Mouse (Mus musculus): Measurements from ENCODE around the gene Mcfd2. TPM values are rescaled to one million over a fixed set of nuclear protein-coding genes. Genes with fewer than 3 reads are reported as not detected.

The Mcfd2 gene
- 69.7 and 83.5 TPM in 2 replicates for polyA plus RNA-seq (2014; fragmentation: Nextera tagmentation; extraction: Ambion mirVana)

- peaks cover 10% of the 10 kb centered on the region; the same call in 1 of the 2 replicates for H3K36me3 ChIP-seq (ENCODE audit: control insufficient read depth, insufficient read depth, low read length)
- H3K27me3 ChIP-seq (ENCODE audit: control insufficient read depth, insufficient read depth, low read length), result no peaks in the 10 kb centered on the region
- peak within 1 kb of the TSS; percentile 92 for H3K4me3 ChIP-seq (ENCODE audit: low read depth, low read length)
- ATAC-seq (replicated peaks; ENCODE audit: insufficient number of reproducible peaks, low FRiP score, low TSS enrichment), result peak; percentile 96
- H3K4me1 ChIP-seq (ENCODE audit: control insufficient read depth, insufficient read depth, low read length), result peaks cover 7% of the 10 kb centered on the region; the same call in 1 of the 2 replicates
- peak within 1 kb of the TSS; percentile 95 for H3K9ac ChIP-seq (ENCODE audit: low read depth, low read length)
- WGBS (ENCODE audit: insufficient replicate concordance), result under 1% methylated on average over 39 of the region's 41 CpGs
- H3K9me3 ChIP-seq (replicated peaks; ENCODE audit: control insufficient read depth, low read length), result no peaks in the 10 kb centered on the region; the same call in 1 of the 2 replicates
- H3K4me2 ChIP-seq, result peak within 1 kb of the TSS; percentile 89
- peak within 1 kb of the TSS; percentile 70 for H3K27ac ChIP-seq (ENCODE audit: low read depth, low read length)
Observed at GRCm38 (mm10) chr17:87265792-87266186, at the start of gene Mcfd2. Mcfd2 (minus strand) TSS chr17:87265935.

- WGBS (ENCODE audit: insufficient replicate concordance), result 7% methylated on average over 9 of the region's 9 CpGs
- peak; percentile 28; the same call in 1 of the 2 replicates for ATAC-seq (replicated peaks; ENCODE audit: insufficient number of reproducible peaks, low FRiP score, low TSS enrichment)
- no peak overlapping the region for H3K4me3 ChIP-seq (ENCODE audit: low read depth, low read length)
Observed at GRCm38 (mm10) chr17:87315021-87315531, 49.3 kb upstream of the Mcfd2 start.

GRCm38 (mm10) chr17:87314530-87314946, 48.8 kb upstream of the Mcfd2 start:
- ATAC-seq (replicated peaks; ENCODE audit: insufficient number of reproducible peaks, low FRiP score, low TSS enrichment), result peak; percentile 18; the same call in 1 of the 2 replicates
- H3K4me3 ChIP-seq (ENCODE audit: low read depth, low read length), result no peak overlapping the region
- H3K4me2 ChIP-seq, result no peak overlapping the region; the same call in 1 of the 2 replicates
- no peak overlapping the region for H3K27ac ChIP-seq (ENCODE audit: low read depth, low read length)
- no peaks in the 10 kb centered on the region; the same call in 1 of the 2 replicates for H3K27me3 ChIP-seq (ENCODE audit: control insufficient read depth, insufficient read depth, low read length)
- WGBS (ENCODE audit: insufficient replicate concordance), result 62% methylated on average over 5 of the region's 5 CpGs
- no peak overlapping the region for H3K9ac ChIP-seq (ENCODE audit: low read depth, low read length)
- no peaks in the 10 kb centered on the region for H3K9me3 ChIP-seq (replicated peaks; ENCODE audit: control insufficient read depth, low read length)
- H3K4me1 ChIP-seq (ENCODE audit: control insufficient read depth, insufficient read depth, low read length), result peaks cover 15% of the 10 kb centered on the region
- H3K36me3 ChIP-seq (ENCODE audit: control insufficient read depth, insufficient read depth, low read length), result no peaks in the 10 kb centered on the region

More at GRCm38 (mm10) chr17:87315021-87315531, 49.3 kb upstream of the Mcfd2 start:
- Histone ChIP-seq H3K4me1 (ENCODE audit: control insufficient read depth, insufficient read depth, low read length) (peaks cover 15% of the 10 kb centered on the region), H3K36me3 (ENCODE audit: control insufficient read depth, insufficient read depth, low read length) (no peaks in the 10 kb centered on the region), H3K27me3 (ENCODE audit: control insufficient read depth, insufficient read depth, low read length) (no peaks in the 10 kb centered on the region), H3K27ac (ENCODE audit: low read depth, low read length) (no peak overlapping the region), H3K9ac (ENCODE audit: low read depth, low read length) (no peak overlapping the region), H3K9me3 (replicated peaks; ENCODE audit: control insufficient read depth, low read length) (no peaks in the 10 kb centered on the region), H3K4me2 (peak overlapping the region; percentile 27; the same call in 1 of the 2 replicates)

GRCm38 (mm10) chr17:87314121-87314520, 48.4 kb upstream of the Mcfd2 start:
- no peak for ATAC-seq (replicated peaks; ENCODE audit: insufficient number of reproducible peaks, low FRiP score, low TSS enrichment)
- Histone ChIP-seq H3K9ac (ENCODE audit: low read depth, low read length) (no peak overlapping the region), H3K27me3 (ENCODE audit: control insufficient read depth, insufficient read depth, low read length) (no peaks in the 10 kb centered on the region; the same call in 1 of the 2 replicates), H3K27ac (ENCODE audit: low read depth, low read length) (no peak overlapping the region), H3K9me3 (replicated peaks; ENCODE audit: control insufficient read depth, low read length) (no peaks in the 10 kb centered on the region), H3K4me2 (no peak overlapping the region), H3K4me3 (ENCODE audit: low read depth, low read length) (no peak overlapping the region), H3K36me3 (ENCODE audit: control insufficient read depth, insufficient read depth, low read length) (no peaks in the 10 kb centered on the region), H3K4me1 (ENCODE audit: control insufficient read depth, insufficient read depth, low read length) (peaks cover 15% of the 10 kb centered on the region)
- 69% methylated on average over 8 of the region's 8 CpGs for WGBS (ENCODE audit: insufficient replicate concordance)

DNA sequence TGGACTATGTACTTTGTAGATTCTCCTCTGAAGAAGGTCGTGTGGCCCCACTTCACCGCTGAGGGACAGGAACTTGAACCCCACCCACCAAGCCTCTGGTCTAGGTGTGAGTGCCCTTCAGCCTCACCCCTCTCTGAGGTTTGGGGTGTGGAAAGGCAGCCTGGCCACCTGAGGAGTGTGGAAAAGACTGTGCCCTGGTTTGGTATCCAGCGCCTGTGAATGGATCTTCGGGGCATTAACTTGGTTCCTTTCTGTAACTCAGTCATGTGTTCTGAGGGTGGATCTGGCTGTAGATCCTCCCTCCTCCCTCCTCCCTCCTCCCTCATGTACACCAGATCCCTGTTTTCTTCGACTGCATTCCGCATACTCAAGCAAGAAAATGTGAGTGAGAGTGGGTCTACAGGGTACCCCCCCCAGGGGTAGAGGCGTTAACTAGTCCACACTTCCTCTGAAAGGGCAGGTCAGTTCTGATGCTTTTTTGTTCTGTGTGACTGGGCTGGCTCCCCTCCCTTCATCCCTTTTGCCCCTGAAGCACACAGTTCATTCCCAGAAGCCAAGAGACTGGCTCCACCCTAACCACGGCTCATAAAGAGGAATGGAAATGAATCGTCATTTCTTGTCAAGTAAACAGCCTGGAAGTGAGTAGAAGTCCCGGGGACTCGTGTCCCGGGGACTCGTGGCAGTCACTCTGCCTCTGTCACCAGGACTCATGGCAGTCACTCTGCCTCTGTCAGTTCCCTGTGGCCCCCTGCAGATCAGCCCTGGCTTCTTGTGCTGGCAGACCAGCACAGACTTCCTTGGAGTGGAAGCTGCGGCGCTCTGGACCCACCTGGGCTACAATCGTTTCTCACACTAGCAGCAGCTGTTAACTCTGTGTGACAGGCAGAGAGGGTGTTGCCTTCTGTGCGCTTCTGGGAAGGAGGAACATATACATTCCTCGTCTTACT, 47.5 kb upstream of the Mcfd2 start:
- 38% methylated on average over 18 of the region's 18 CpGs for WGBS (ENCODE audit: insufficient replicate concordance)
- no peaks in the 10 kb centered on the region for H3K9me3 ChIP-seq (replicated peaks; ENCODE audit: control insufficient read depth, low read length)
- ATAC-seq (replicated peaks; ENCODE audit: insufficient number of reproducible peaks, low FRiP score, low TSS enrichment), result no peak
- H3K4me1 ChIP-seq (ENCODE audit: control insufficient read depth, insufficient read depth, low read length), result peaks cover 15% of the 10 kb centered on the region
- no peak overlapping the region; the same call in none of the 2 replicates for H3K4me2 ChIP-seq
- H3K27me3 ChIP-seq (ENCODE audit: control insufficient read depth, insufficient read depth, low read length), result no peaks in the 10 kb centered on the region; the same call in 1 of the 2 replicates
- H3K9ac ChIP-seq (ENCODE audit: low read depth, low read length), result no peak overlapping the region
- H3K4me3 ChIP-seq (ENCODE audit: low read depth, low read length), result no peak overlapping the region
- H3K27ac ChIP-seq (ENCODE audit: low read depth, low read length), result no peak overlapping the region
- no peaks in the 10 kb centered on the region for H3K36me3 ChIP-seq (ENCODE audit: control insufficient read depth, insufficient read depth, low read length)

GRCm38 (mm10) chr17:87312351-87312750, 46.6 kb upstream of the Mcfd2 start:
- 0 out of 2 replicates have a peak overlapping the region, but pooled peaks have one; percentile 28 for H3K9ac ChIP-seq (ENCODE audit: low read depth, low read length)
- no peak for ATAC-seq (replicated peaks; ENCODE audit: insufficient number of reproducible peaks, low FRiP score, low TSS enrichment)
- peaks cover 15% of the 10 kb centered on the region for H3K4me1 ChIP-seq (ENCODE audit: control insufficient read depth, insufficient read depth, low read length)
- WGBS (ENCODE audit: insufficient replicate concordance), result 43% methylated on average over 12 of the region's 12 CpGs
- no peaks in the 10 kb centered on the region; the same call in 1 of the 2 replicates for H3K27me3 ChIP-seq (ENCODE audit: control insufficient read depth, insufficient read depth, low read length)
- no peaks in the 10 kb centered on the region for H3K36me3 ChIP-seq (ENCODE audit: control insufficient read depth, insufficient read depth, low read length)
- H3K27ac ChIP-seq (ENCODE audit: low read depth, low read length), result 0 out of 2 replicates have a peak overlapping the region, but pooled peaks have one; percentile 15
- no peaks in the 10 kb centered on the region for H3K9me3 ChIP-seq (replicated peaks; ENCODE audit: control insufficient read depth, low read length)
- peak overlapping the region; percentile 8; the same call in 1 of the 2 replicates for H3K4me2 ChIP-seq
- H3K4me3 ChIP-seq (ENCODE audit: low read depth, low read length), result no peak overlapping the region

- H3K27ac ChIP-seq (ENCODE audit: low read depth, low read length), result no peak overlapping the region
- no peaks in the 10 kb centered on the region for H3K9me3 ChIP-seq (replicated peaks; ENCODE audit: control insufficient read depth, low read length)
- H3K4me2 ChIP-seq, result no peak overlapping the region
- peaks cover 13% of the 10 kb centered on the region for H3K4me1 ChIP-seq (ENCODE audit: control insufficient read depth, insufficient read depth, low read length)
- no peak for ATAC-seq (replicated peaks; ENCODE audit: insufficient number of reproducible peaks, low FRiP score, low TSS enrichment)
- no peaks in the 10 kb centered on the region for H3K36me3 ChIP-seq (ENCODE audit: control insufficient read depth, insufficient read depth, low read length)
- H3K9ac ChIP-seq (ENCODE audit: low read depth, low read length), result no peak overlapping the region
- 78% methylated on average over 7 of the region's 7 CpGs for WGBS (ENCODE audit: insufficient replicate concordance)
- no peak overlapping the region for H3K4me3 ChIP-seq (ENCODE audit: low read depth, low read length)
- no peaks in the 10 kb centered on the region; the same call in 1 of the 2 replicates for H3K27me3 ChIP-seq (ENCODE audit: control insufficient read depth, insufficient read depth, low read length)
Observed at GRCm38 (mm10) chr17:87310497-87310896, 44.8 kb upstream of the Mcfd2 start.

- WGBS (ENCODE audit: insufficient replicate concordance), result 73% methylated on average over 12 of the region's 12 CpGs
Observed at GRCm38 (mm10) chr17:87309073-87309788, 43.5 kb upstream of the Mcfd2 start.

More at GRCm38 (mm10) chr17:87309073-87309788, 43.5 kb upstream of the Mcfd2 start:
- H3K9me3 ChIP-seq (replicated peaks; ENCODE audit: control insufficient read depth, low read length), result no peaks in the 10 kb centered on the region
- H3K4me1 ChIP-seq (ENCODE audit: control insufficient read depth, insufficient read depth, low read length), result peaks cover 9% of the 10 kb centered on the region
- H3K9ac ChIP-seq (ENCODE audit: low read depth, low read length), result no peak overlapping the region
- no peak overlapping the region for H3K27ac ChIP-seq (ENCODE audit: low read depth, low read length)
- no peaks in the 10 kb centered on the region; the same call in 1 of the 2 replicates for H3K27me3 ChIP-seq (ENCODE audit: control insufficient read depth, insufficient read depth, low read length)
- H3K4me3 ChIP-seq (ENCODE audit: low read depth, low read length), result no peak overlapping the region
- ATAC-seq (replicated peaks; ENCODE audit: insufficient number of reproducible peaks, low FRiP score, low TSS enrichment), result no peak
- no peak overlapping the region for H3K4me2 ChIP-seq
- H3K36me3 ChIP-seq (ENCODE audit: control insufficient read depth, insufficient read depth, low read length), result no peaks in the 10 kb centered on the region
